Mouse (Mus musculus) forebrain, embryonic 12.5 days (tissue): ENCODE measurements around the gene Olfr826. TPM values are rescaled to one million over a fixed set of nuclear protein-coding genes. Genes with fewer than 3 reads are reported as not detected.

Source experiments
- polyA plus RNA-seq: library from polyadenylated mRNA; unstranded; fragments of >200 nt; fragmentation: Nextera tagmentation; extraction: Ambion mirVana; gene quantifications from 2 replicates; pipeline ENCODE4 v1.2.1, GENCODE M21; 2016

Gene Olfr826
- polyA plus RNA-seq, 1 experiment from 2014 or later, result not detected

Other genes starting within 250 kb of the Olfr826 start
- gene Olfr818, start 235.1 kb downstream of the Olfr826 start, polyA plus RNA-seq, result not detected in 2 replicates
- gene Olfr819, start 216.9 kb downstream of the Olfr826 start, polyA plus RNA-seq, result not detected in 2 replicates
- gene Olfr247, start 208.0 kb downstream of the Olfr826 start, polyA plus RNA-seq, result not detected in 2 replicates
- not detected in 2 replicates for gene Gm10310, start 199.1 kb downstream of the Olfr826 start, polyA plus RNA-seq
- gene Olfr820, start 171.6 kb downstream of the Olfr826 start, polyA plus RNA-seq, result not detected in 2 replicates
- not detected in 2 replicates for gene Olfr821, start 153.8 kb downstream of the Olfr826 start, polyA plus RNA-seq
- not detected in 2 replicates for gene Olfr822, start 113.0 kb downstream of the Olfr826 start, polyA plus RNA-seq
- not detected in 2 replicates for gene Olfr823, start 68.8 kb downstream of the Olfr826 start, polyA plus RNA-seq
- gene Olfr824, start 54.2 kb downstream of the Olfr826 start, polyA plus RNA-seq, result not detected in 2 replicates
- not detected in 2 replicates for gene Olfr825, start 17.4 kb downstream of the Olfr826 start, polyA plus RNA-seq
- not detected in 2 replicates for gene Olfr827, start 30.2 kb upstream of the Olfr826 start, polyA plus RNA-seq
- gene Neurod4, start 96.1 kb upstream of the Olfr826 start, polyA plus RNA-seq, result 5.1 and 5.7 TPM in 2 replicates
- gene Tespa1, start 138.7 kb upstream of the Olfr826 start, polyA plus RNA-seq, result not detected in 2 replicates
- gene Vmn2r84, start 210.1 kb upstream of the Olfr826 start, polyA plus RNA-seq, result not detected in 2 replicates
- not detected in 2 replicates for gene Vmn2r85, start 245.5 kb upstream of the Olfr826 start, polyA plus RNA-seq